ENCODE assay signal across 8 mouse cellular contexts in the genomic region with DNA sequence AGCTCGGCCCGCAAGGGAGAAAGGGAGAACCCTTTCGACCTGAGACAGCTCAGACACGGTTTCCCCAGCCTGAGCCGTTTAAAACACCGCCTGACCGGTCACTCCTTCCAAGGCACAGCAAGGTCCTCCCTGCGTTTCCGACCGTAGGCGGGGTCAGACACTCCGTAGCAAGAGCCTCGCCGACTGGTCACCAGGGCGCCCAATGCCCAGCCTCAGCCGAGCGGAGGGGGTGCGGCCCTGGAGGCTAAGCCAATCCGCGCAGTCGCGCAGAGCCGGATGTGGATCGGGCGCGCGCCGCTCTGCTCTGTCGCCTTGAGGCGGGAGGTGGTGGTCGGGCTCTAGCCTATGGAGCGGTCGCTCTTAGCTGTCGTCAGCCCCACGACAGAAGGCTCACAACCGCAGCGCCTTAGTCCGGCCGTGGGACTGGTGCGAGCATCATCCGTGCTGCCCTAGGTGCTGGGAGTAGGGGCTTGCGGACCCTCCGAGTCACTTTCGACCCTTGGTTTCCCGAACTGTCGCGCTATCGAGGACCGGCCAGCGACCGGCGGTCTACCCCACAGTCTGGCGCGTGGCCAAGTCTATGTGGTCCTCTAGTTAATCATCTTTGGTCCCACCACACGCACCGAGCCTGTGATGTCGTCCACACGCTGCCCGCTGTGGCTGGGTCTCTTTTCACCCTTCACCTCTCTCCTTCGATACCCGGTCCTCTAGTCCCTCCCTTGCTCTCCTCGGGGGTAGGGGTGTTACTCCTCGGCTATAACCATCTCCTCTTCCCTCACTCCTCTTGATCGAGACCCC. TPM values are rescaled to one million over a fixed set of nuclear protein-coding genes. Genes with fewer than 3 reads are reported as not detected.
DNase-seq lines count a peak whose midpoint lies in the region; ATAC-seq and TF ChIP-seq lines count a peak whose summit lies in the region.

Gene Mrpl41 (minus strand): TSS at position 193 of the 798 bp plus-strand sequence.

- no peak for TF ChIP-seq CTCF in kidney, postnatal 0 days (IDR thresholded peaks at IDR 0.05; ENCODE audit: low read depth)

- peak within 1 kb of the TSS; percentile 98 for H3K4me2 ChIP-seq in heart, embryonic 12.5 days
- peak within 1 kb of the TSS; percentile 94 for H3K4me2 ChIP-seq in kidney, postnatal 0 days (ENCODE audit: low read length)
- peak within 1 kb of the TSS; percentile 99 for H3K4me2 ChIP-seq in liver, embryonic 11.5 days
- H3K4me2 ChIP-seq in stomach, embryonic 14.5 days (replicated peaks; ENCODE audit: low read depth, low read length) = peak within 1 kb of the TSS; percentile 97

- WGBS in heart, embryonic 12.5 days = under 1% methylated on average over 64 of the region's 64 CpGs
- WGBS in kidney, postnatal 0 days = under 1% methylated on average over 64 of the region's 64 CpGs
- WGBS in liver, embryonic 11.5 days = under 1% methylated on average over 64 of the region's 64 CpGs
- under 1% methylated on average over 64 of the region's 64 CpGs for WGBS in stomach, embryonic 14.5 days

- peaks cover 30% of the 10 kb centered on the region for H3K36me3 ChIP-seq in heart, embryonic 12.5 days
- peaks cover 17% of the 10 kb centered on the region; the same call in 1 of the 2 replicates for H3K36me3 ChIP-seq in kidney, postnatal 0 days (ENCODE audit: insufficient read depth, low read length)
- H3K36me3 ChIP-seq in liver, embryonic 11.5 days (ENCODE audit: control insufficient read depth, insufficient read depth, low read length) = peaks cover 16% of the 10 kb centered on the region
- H3K36me3 ChIP-seq in stomach, embryonic 14.5 days (ENCODE audit: control insufficient read depth, insufficient read depth, low read length) = peaks cover 15% of the 10 kb centered on the region; the same call in 1 of the 2 replicates

- no peaks in the 10 kb centered on the region for H3K9me3 ChIP-seq in heart, embryonic 12.5 days (replicated peaks)
- H3K9me3 ChIP-seq in kidney, postnatal 0 days (replicated peaks; ENCODE audit: low read length) = no peaks in the 10 kb centered on the region
- H3K9me3 ChIP-seq in liver, embryonic 11.5 days (ENCODE audit: control insufficient read depth, low read length) = no peaks in the 10 kb centered on the region
- no peaks in the 10 kb centered on the region for H3K9me3 ChIP-seq in stomach, embryonic 14.5 days (ENCODE audit: control insufficient read depth, low read depth, low read length)

- peak; percentile 97 for DNase-seq in CD4-positive helper T cell, adult 2 months (ENCODE audit: low read depth, low spot score)
- DNase-seq in brain, embryonic 18.5 days (ENCODE audit: low read depth, low spot score) = peak; percentile 95
- peak; percentile 99 for DNase-seq in kidney, postnatal 0 days (ENCODE audit: low spot score)
- DNase-seq in liver, embryonic 11.5 days (ENCODE audit: low spot score) = peak; percentile 97
- DNase-seq in naive thymus-derived CD4-positive, alpha-beta T cell, adult 2 months (ENCODE audit: low read depth) = peak; percentile 95

- ATAC-seq in erythroid progenitor cell, adult 5-6 weeks (replicated peaks; ENCODE audit: low FRiP score, poor library complexity, severe bottlenecking) = peak; percentile 89
- ATAC-seq in heart, embryonic 12.5 days (ENCODE audit: insufficient number of reproducible peaks, low FRiP score) = peak; percentile 99
- peak; percentile 99 for ATAC-seq in kidney, postnatal 0 days (replicated peaks; ENCODE audit: low FRiP score, low read depth)
- peak; percentile 96 for ATAC-seq in liver, embryonic 11.5 days (replicated peaks; ENCODE audit: low FRiP score)
- ATAC-seq in stomach, embryonic 14.5 days (ENCODE audit: insufficient number of reproducible peaks, insufficient read depth, low FRiP score, low read depth) = peak; percentile 99

- H3K27ac ChIP-seq in heart, embryonic 12.5 days (ENCODE audit: poor library complexity, severe bottlenecking) = peak within 1 kb of the TSS; percentile 96
- peak within 1 kb of the TSS; percentile 95 for H3K27ac ChIP-seq in kidney, postnatal 0 days
- peak within 1 kb of the TSS; percentile 91 for H3K27ac ChIP-seq in liver, embryonic 11.5 days (ENCODE audit: low read depth, low read length)
- H3K27ac ChIP-seq in stomach, embryonic 14.5 days (ENCODE audit: low read length) = peak within 1 kb of the TSS; percentile 90

- H3K27me3 ChIP-seq in heart, embryonic 12.5 days (replicated peaks) = no peaks in the 10 kb centered on the region
- H3K27me3 ChIP-seq in kidney, postnatal 0 days (ENCODE audit: insufficient read depth, low read length) = no peaks in the 10 kb centered on the region
- no peaks in the 10 kb centered on the region for H3K27me3 ChIP-seq in liver, embryonic 11.5 days (replicated peaks; ENCODE audit: control insufficient read depth, insufficient read depth, low read length)
- H3K27me3 ChIP-seq in stomach, embryonic 14.5 days (ENCODE audit: control insufficient read depth, insufficient read depth, low read length) = no peaks in the 10 kb centered on the region

- peaks cover 13% of the 10 kb centered on the region for H3K4me1 ChIP-seq in heart, embryonic 12.5 days (replicated peaks)
- H3K4me1 ChIP-seq in kidney, postnatal 0 days (replicated peaks; ENCODE audit: insufficient read depth, low read length) = peaks cover 6% of the 10 kb centered on the region
- peaks cover 9% of the 10 kb centered on the region for H3K4me1 ChIP-seq in liver, embryonic 11.5 days (replicated peaks; ENCODE audit: control insufficient read depth, insufficient read depth, low read length)
- peaks cover 6% of the 10 kb centered on the region; the same call in 1 of the 2 replicates for H3K4me1 ChIP-seq in stomach, embryonic 14.5 days (ENCODE audit: control insufficient read depth, insufficient read depth, low read length)

- H3K9ac ChIP-seq in heart, embryonic 12.5 days = peak within 1 kb of the TSS; percentile 95
- H3K9ac ChIP-seq in kidney, postnatal 0 days (ENCODE audit: low read depth, low read length) = peak within 1 kb of the TSS; percentile 76
- H3K9ac ChIP-seq in liver, embryonic 11.5 days (ENCODE audit: low read depth, low read length) = peak within 1 kb of the TSS; percentile 83
- peak within 1 kb of the TSS; percentile 62 for H3K9ac ChIP-seq in stomach, embryonic 14.5 days (replicated peaks; ENCODE audit: low read depth, low read length)

- H3K4me3 ChIP-seq in heart, embryonic 12.5 days = peak within 1 kb of the TSS; percentile 97
- peak within 1 kb of the TSS; percentile 82 for H3K4me3 ChIP-seq in kidney, postnatal 0 days (replicated peaks; ENCODE audit: low read depth, low read length)
- H3K4me3 ChIP-seq in liver, embryonic 11.5 days (ENCODE audit: low read depth, low read length) = peak within 1 kb of the TSS; percentile 76
- H3K4me3 ChIP-seq in stomach, embryonic 14.5 days (ENCODE audit: low read depth, low read length) = peak within 1 kb of the TSS; percentile 71

RNA-seq across cellular contexts. Expression of gene Mrpl41, which starts in this region (rescaled TPM):
- 31.9 and 38.6 TPM in 2 replicates for total RNA-seq in erythroid progenitor cell, adult 5-6 weeks (2015; ENCODE audit: low replicate concordance)
- 37.8 and 40.9 TPM in 2 replicates for total RNA-seq in erythroid progenitor cell, adult 5-6 weeks (2017; ENCODE audit: low replicate concordance)
- 113 and 119 TPM in 2 replicates for polyA plus RNA-seq in heart, embryonic 12.5 days (2016; fragmentation: Nextera tagmentation; extraction: Ambion mirVana)
- 153 and 157 TPM in 2 replicates for polyA plus RNA-seq in kidney, postnatal 0 days (2015; fragmentation: Nextera tagmentation; extraction: Ambion mirVana)
- polyA plus RNA-seq in liver, embryonic 11.5 days (2014; fragmentation: Nextera tagmentation; extraction: Ambion mirVana) = 149 and 158 TPM in 2 replicates
- 114 and 129 TPM in 2 replicates for polyA plus RNA-seq in stomach, embryonic 14.5 days (2014; fragmentation: Nextera tagmentation; extraction: Ambion mirVana)

Comparison
In these comparisons a context has a peak if more than half of its experiments do, and no peak if none do; other contexts are left out.
1. Peak in every context shown above with its lines: DNase-seq, ATAC-seq, H3K4me3 ChIP-seq and H3K27ac ChIP-seq.